17 mouse cellular contexts compared by ENCODE assay signal in genomic region chr6:108554389-108554788, GRCm38 (mm10).
A peak's percentile ranks its signal among the peaks of the same experiment; 100 is the strongest.
DNase-seq lines count a peak whose midpoint lies in the region; ATAC-seq lines count a peak whose summit lies in the region.
"Had no signal": no experiment of that assay in that cellular context is flagged by ENCODE, and none has a peak within 500 bp of the region (broad histone marks: within the 10 kb centered on the region; RNA-seq: fewer than 3 reads in every experiment).

No protein-coding gene starts in this region.

- ATAC-seq in megakaryocyte, adult 5-6 weeks (ENCODE audit: poor library complexity, severe bottlenecking): peak; percentile 39
- ATAC-seq in erythroid progenitor cell, adult 5-6 weeks (replicated peaks; ENCODE audit: low FRiP score, poor library complexity, severe bottlenecking): no peak
- ATAC-seq: forebrain, embryonic 16.5 days; liver, embryonic 12.5 days; midbrain, embryonic 16.5 days had no signal

- DNase-seq in right cerebral cortex, adult 2 months (ENCODE audit: low spot score in 2 of 2): peak; percentile 47 to 56
- no peak for DNase-seq in right cerebral cortex, postnatal 4 days
- peak; percentile 55 to 65 for DNase-seq in frontal cortex, postnatal 36 days (ENCODE audit: low spot score in 2 of 2)
- no peak for DNase-seq in layer of hippocampus, postnatal 36 days
- no peak for DNase-seq in adrenal gland, adult 18-20 months (ENCODE audit: low spot score in 2 of 2)
- DNase-seq: adrenal gland, adult 8-10 months; cerebellum, adult 18-20 months; gastrocnemius, postnatal 14 days; heart, postnatal 10 days; kidney, adult 11 months; kidney, postnatal 14 days; lung, embryonic 14.5 days had no signal

Comparison
In these comparisons a context has a peak if more than half of its experiments do, and no peak if none do; other contexts are left out.
1. DNase-seq: peak in right cerebral cortex, adult 2 months (2 of 2) and frontal cortex, postnatal 36 days (2 of 2); none in right cerebral cortex, postnatal 4 days (single experiment), layer of hippocampus, postnatal 36 days (0 of 2) and adrenal gland, adult 18-20 months (0 of 2).